8 mouse cellular contexts compared by ENCODE assay signal in the genomic region with DNA sequence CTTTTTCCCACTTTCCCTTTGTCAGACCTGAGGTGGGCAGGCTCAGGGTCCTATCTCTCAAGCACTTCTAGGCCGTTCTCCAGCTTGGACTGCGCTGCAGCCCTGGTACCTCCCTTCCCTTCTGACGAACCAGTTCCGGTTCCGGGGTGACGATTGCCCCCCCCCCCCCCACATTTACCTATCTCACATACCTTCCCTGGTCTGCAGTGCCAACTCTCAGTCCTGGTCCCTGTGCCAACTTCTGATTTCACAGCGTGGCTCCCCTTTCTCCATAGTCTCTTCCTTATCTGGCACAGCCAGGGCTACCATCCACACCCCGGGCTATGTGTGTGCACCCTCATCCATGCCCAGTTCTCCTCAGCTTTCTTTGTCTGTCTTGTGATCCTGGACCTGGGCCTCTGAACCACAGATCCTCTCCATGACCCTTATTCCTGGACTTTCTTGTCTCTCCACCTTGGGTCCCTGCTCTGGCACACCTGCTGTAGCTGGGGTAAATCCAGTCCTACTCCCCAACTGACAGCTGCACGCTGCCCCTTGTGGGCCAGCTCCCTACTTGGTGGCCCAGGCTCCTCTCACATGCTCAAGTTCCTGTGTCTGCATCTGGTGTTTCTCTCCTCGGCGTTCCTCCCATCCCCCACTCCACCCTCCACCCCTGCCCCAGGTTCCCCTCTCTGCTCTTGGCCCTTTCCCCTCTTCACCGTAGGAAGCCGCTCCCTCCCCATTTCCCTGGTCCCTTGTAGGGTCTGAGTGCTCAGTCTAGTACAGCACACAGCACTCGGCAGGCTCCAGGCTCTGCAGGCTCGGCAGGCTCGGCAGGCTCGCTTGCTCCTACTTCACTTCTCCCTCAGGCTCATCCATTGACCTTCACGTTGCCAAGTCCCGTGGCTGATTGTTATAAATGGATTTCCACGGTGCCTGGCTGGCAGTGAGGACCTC. TPM values are rescaled to one million over a fixed set of nuclear protein-coding genes. Genes with fewer than 3 reads are reported as not detected.
A peak's percentile ranks its signal among the peaks of the same experiment; 100 is the strongest.
DNase-seq lines count a peak whose midpoint lies in the region; ATAC-seq and TF ChIP-seq lines count a peak whose summit lies in the region.

No protein-coding gene starts in this region.

- no peak for TF ChIP-seq CTCF in bone marrow macrophage, adult 2 months (IDR thresholded peaks at IDR 0.05; ENCODE audit: low read depth, low read length)

- H3K27me3 ChIP-seq in heart, embryonic 13.5 days (replicated peaks) = peaks cover 72% of the 10 kb centered on the region
- peaks cover 11% of the 10 kb centered on the region for H3K27me3 ChIP-seq in limb, embryonic 14.5 days (ENCODE audit: control insufficient read depth, insufficient read depth, low read length)

- H3K4me2 ChIP-seq in heart, embryonic 13.5 days = peak overlapping the region; percentile 46
- H3K4me2 ChIP-seq in limb, embryonic 14.5 days (replicated peaks; ENCODE audit: low read depth, low read length, severe bottlenecking) = no peak overlapping the region

- DNase-seq in left cerebral cortex, postnatal 4 days = peak; percentile 42
- DNase-seq in left cerebral cortex, postnatal 14 days (ENCODE audit: low spot score in 2 of 2) = no peak
- DNase-seq in limb, embryonic 14.5 days (ENCODE audit: low spot score) = peak; percentile 79
- peak; percentile 57 for DNase-seq in naive thymus-derived CD4-positive, alpha-beta T cell, adult 2 months (ENCODE audit: low read depth)
- no peak for DNase-seq in right cerebral cortex, postnatal 25 days
- DNase-seq in frontal cortex, postnatal 25 days (ENCODE audit: low spot score in 2 of 2) = no peak

- intact Hi-C loops in left cerebral cortex, postnatal 4 days (cut with DNase I) = no loop called here
- intact Hi-C loops in left cerebral cortex, postnatal 14 days (cut with DNase I) = no loop called here

- H3K36me3 ChIP-seq in heart, embryonic 13.5 days = no peaks in the 10 kb centered on the region
- H3K36me3 ChIP-seq in limb, embryonic 14.5 days (ENCODE audit: control insufficient read depth, insufficient read depth, low read length) = no peaks in the 10 kb centered on the region

- peak overlapping the region; percentile 97 for H3K27ac ChIP-seq in bone marrow macrophage, adult 2 months (ENCODE audit: insufficient read depth, low read depth, low read length)
- H3K27ac ChIP-seq in heart, embryonic 13.5 days (replicated peaks) = 0 out of 2 replicates have a peak overlapping the region, but pooled peaks have one; percentile 3
- H3K27ac ChIP-seq in limb, embryonic 14.5 days (replicated peaks; ENCODE audit: low read depth, low read length) = no peak overlapping the region

- H3K4me3 ChIP-seq in bone marrow macrophage, adult 2 months (ENCODE audit: insufficient read depth, low read length) = peak overlapping the region; percentile 73
- peak overlapping the region; percentile 13; the same call in 1 of the 2 replicates for H3K4me3 ChIP-seq in heart, embryonic 13.5 days
- H3K4me3 ChIP-seq in limb, embryonic 14.5 days (replicated peaks; ENCODE audit: low read length) = no peak overlapping the region

- H3K4me1 ChIP-seq in bone marrow macrophage, adult 2 months (ENCODE audit: control insufficient read depth, insufficient read depth, low read length) = peaks cover 54% of the 10 kb centered on the region
- peaks cover 36% of the 10 kb centered on the region for H3K4me1 ChIP-seq in heart, embryonic 13.5 days
- peaks cover 6% of the 10 kb centered on the region for H3K4me1 ChIP-seq in limb, embryonic 14.5 days (ENCODE audit: control insufficient read depth, insufficient read depth, low read length)

- peak; percentile 32; the same call in 1 of the 2 replicates for TF ChIP-seq POLR2A in bone marrow macrophage, adult 2 months (IDR thresholded peaks at IDR 0.05; ENCODE audit: borderline replicate concordance, low read depth, low read length)
- TF ChIP-seq POLR2A in limb, embryonic 14.5 days (IDR thresholded peaks at IDR 0.05; ENCODE audit: borderline replicate concordance, extremely low read depth, insufficient read depth, insufficient read length) = no peak

- peak overlapping the region; percentile 51 for H3K9ac ChIP-seq in heart, embryonic 13.5 days
- H3K9ac ChIP-seq in limb, embryonic 14.5 days (ENCODE audit: low read depth, low read length, severe bottlenecking) = no peak overlapping the region

- 22% methylated on average over 20 of the region's 20 CpGs for WGBS in heart, embryonic 13.5 days
- 16% methylated on average over 17 of the region's 20 CpGs for WGBS in limb, embryonic 14.5 days

- no peaks in the 10 kb centered on the region for H3K9me3 ChIP-seq in heart, embryonic 13.5 days
- H3K9me3 ChIP-seq in limb, embryonic 14.5 days (ENCODE audit: control insufficient read depth, low read length) = no peaks in the 10 kb centered on the region

- ATAC-seq in heart, embryonic 13.5 days (ENCODE audit: extremely low read depth, insufficient number of reproducible peaks, low FRiP score, low TSS enrichment) = peak; percentile 6; the same call in 1 of the 2 replicates
- peak; percentile 56 for ATAC-seq in limb, embryonic 14.5 days (ENCODE audit: low FRiP score, low read depth)

RNA-seq across cellular contexts. Expression of gene Rpl3, which starts 5.5 kb away (rescaled TPM):
- total RNA-seq in left cerebral cortex, postnatal 4 days (2021) = 100 to 1,000 TPM; 535 to 552 TPM
- total RNA-seq in left cerebral cortex, postnatal 14 days (2021) = 100 to 1,000 TPM; 449 to 461 TPM
- 928 and 957 TPM in 2 replicates for polyA plus RNA-seq in bone marrow macrophage, adult 2 months (2012; ENCODE audit: insufficient read depth, insufficient read length, missing spikeins)
- 603 and 677 TPM in 2 replicates for polyA plus RNA-seq in heart, embryonic 13.5 days (2015; fragmentation: Nextera tagmentation; extraction: Ambion mirVana)
- polyA plus RNA-seq in limb, embryonic 14.5 days (2012; rRNA removed) = 1,074 and 1,569 TPM in 2 replicates
- polyA plus RNA-seq in limb, embryonic 14.5 days (2014; fragmentation: Nextera tagmentation; extraction: Ambion mirVana) = 1,384 and 1,387 TPM in 2 replicates

RNA-seq across cellular contexts. Expression of gene Syngr1, which starts 6.1 kb away (rescaled TPM):
- total RNA-seq in left cerebral cortex, postnatal 4 days (2021) = 100 to 1,000 TPM; 175 to 191 TPM
- total RNA-seq in left cerebral cortex, postnatal 14 days (2021) = 100 to 1,000 TPM; 534 to 540 TPM
- 95.0 and 111 TPM in 2 replicates for polyA plus RNA-seq in bone marrow macrophage, adult 2 months (2012; ENCODE audit: insufficient read depth, insufficient read length, missing spikeins)
- 27.3 and 30.7 TPM in 2 replicates for polyA plus RNA-seq in heart, embryonic 13.5 days (2015; fragmentation: Nextera tagmentation; extraction: Ambion mirVana)
- polyA plus RNA-seq in limb, embryonic 14.5 days (2012; rRNA removed) = 10.8 and 11.0 TPM in 2 replicates
- 8.3 and 11.5 TPM in 2 replicates for polyA plus RNA-seq in limb, embryonic 14.5 days (2014; fragmentation: Nextera tagmentation; extraction: Ambion mirVana)

RNA-seq across cellular contexts. Expression of gene Tab1, which starts 35.7 kb away (rescaled TPM):
- 10 to 100 TPM; 27.7 to 36.2 TPM for total RNA-seq in left cerebral cortex, postnatal 4 days (2021)
- total RNA-seq in left cerebral cortex, postnatal 14 days (2021) = 10 to 100 TPM; 26.2 to 27.8 TPM
- polyA plus RNA-seq in bone marrow macrophage, adult 2 months (2012; ENCODE audit: insufficient read depth, insufficient read length, missing spikeins) = 18.3 and 19.2 TPM in 2 replicates
- polyA plus RNA-seq in heart, embryonic 13.5 days (2015; fragmentation: Nextera tagmentation; extraction: Ambion mirVana) = 29.4 and 31.1 TPM in 2 replicates
- 43.1 and 56.5 TPM in 2 replicates for polyA plus RNA-seq in limb, embryonic 14.5 days (2012; rRNA removed)
- polyA plus RNA-seq in limb, embryonic 14.5 days (2014; fragmentation: Nextera tagmentation; extraction: Ambion mirVana) = 34.6 and 39.4 TPM in 2 replicates

Comparison
In these comparisons a context has a peak if more than half of its experiments do, and no peak if none do; other contexts are left out.
1. DNase-seq: peak in left cerebral cortex, postnatal 4 days (single experiment), limb, embryonic 14.5 days (single experiment) and naive thymus-derived CD4-positive, alpha-beta T cell, adult 2 months (single experiment); none in left cerebral cortex, postnatal 14 days (0 of 2), right cerebral cortex, postnatal 25 days (single experiment) and frontal cortex, postnatal 25 days (0 of 2).